Mouse (Mus musculus) heart, postnatal 0 days (tissue): ENCODE measurements around the gene Gm10750.

ENCODE experiments used
- CTCF ChIP-seq: IDR thresholded peaks from 2 replicates; pipeline ENCODE4 v1.5.1; 2016; ENCODE audit warnings: antibody characterized with exemption, control low read depth, low read depth
- EP300 ChIP-seq: IDR thresholded peaks from 2 replicates; pipeline ENCODE4 v1.6.1; 2016; ENCODE audit warnings: antibody characterized with exemption, low read depth

DNA sequence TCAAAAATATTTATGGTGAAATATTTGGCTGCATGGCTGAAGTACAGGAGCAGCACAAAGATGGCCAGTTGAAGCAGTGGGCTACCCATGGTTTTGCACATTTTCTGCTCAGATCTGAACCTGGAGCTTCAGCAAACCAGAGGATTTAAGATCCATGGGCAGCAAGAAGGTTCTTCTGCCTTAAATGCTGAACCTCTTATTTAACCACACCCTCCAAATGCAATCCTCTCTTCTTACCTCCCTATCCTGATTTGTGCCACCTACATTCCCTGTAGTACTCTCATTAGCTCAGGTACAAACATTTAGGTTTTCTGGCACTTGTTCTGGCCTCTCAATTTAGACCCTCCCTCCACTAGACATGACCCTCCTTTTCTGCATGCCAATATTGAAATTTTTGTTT lies 13.9 kb downstream of the Gm10750 start, which contains the start of gene Gm1330:
- TF ChIP-seq CTCF (no peak), EP300 (no peak)
